Mouse (Mus musculus) testis, postnatal 10 days (tissue): ENCODE data around the gene Scgb1b2.

Source experiments
- DNase-seq: peaks from one replicate; pipeline ENCODE4 v3.0.0; 2021; ENCODE audit warnings: low spot score

Gene Scgb1b2

DNA sequence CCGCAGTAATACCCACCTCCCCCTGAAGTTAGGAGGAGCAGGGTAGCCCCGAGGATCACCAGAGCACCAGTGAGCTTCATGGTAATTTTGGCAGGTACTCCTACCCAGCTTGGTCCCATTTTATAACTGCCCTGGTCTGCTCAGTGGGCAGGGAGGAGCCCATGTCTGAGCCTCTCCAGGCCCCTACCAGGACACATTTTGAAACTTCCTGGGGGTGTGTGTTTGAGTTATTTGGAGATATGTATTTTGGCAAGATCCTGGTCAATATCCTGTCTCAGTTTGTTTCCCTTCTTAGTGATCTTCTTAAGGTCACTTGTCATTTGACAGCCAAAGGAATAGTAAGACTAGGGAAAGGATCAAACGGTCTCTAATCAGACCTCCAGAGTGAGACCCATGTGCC, at the start of gene Scgb1b2:
Gene Scgb1b2, minus strand, starts transcription at position 101 of the 400 bp plus-strand sequence.
- no peak for DNase-seq

DNA sequence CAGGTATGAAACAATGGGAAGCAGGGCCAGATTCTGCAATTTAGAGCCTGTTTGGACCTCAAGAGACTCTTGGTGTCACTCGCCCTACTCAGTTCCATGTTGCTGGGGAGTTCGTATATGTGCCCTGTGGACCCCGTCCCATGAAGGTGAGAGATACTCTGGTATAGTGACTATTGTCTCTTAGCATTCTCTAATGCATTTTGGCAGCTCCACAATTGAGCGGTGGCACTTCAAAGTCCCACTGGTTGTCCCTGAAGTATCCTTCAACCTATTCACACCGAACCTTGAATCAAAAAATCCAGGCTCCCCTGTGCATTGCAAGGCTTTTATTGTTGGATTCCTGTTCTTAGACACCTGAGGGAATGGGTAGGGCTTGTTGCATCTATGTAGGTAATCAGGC, 1.4 kb downstream of the Scgb1b2 start, which contains the start of gene Scgb2b2:
Gene Scgb2b2, plus strand, starts transcription at position 301 of the 400 bp plus-strand sequence.
- DNase-seq = no peak
